Mouse (Mus musculus) ES-Bruce4 (cell line): Measurements from ENCODE around the gene Map4k4. TPM values are rescaled to one million over a fixed set of nuclear protein-coding genes. Genes with fewer than 3 reads are reported as not detected.

Experiments
- H3K27ac ChIP-seq: 2 replicates; pipeline ENCODE4 v1.5.1; 2012; ENCODE audit warnings: low read length, inconsistent platforms; ENCODE audit not compliant: insufficient read depth
- H3K27me3 ChIP-seq: 2 replicates; pipeline ENCODE4 v1.6.1; 2012; ENCODE audit warnings: mild to moderate bottlenecking, low read length, inconsistent platforms; ENCODE audit not compliant: control insufficient read depth, poor library complexity, insufficient read depth, severe bottlenecking
- H3K36me3 ChIP-seq: 2 replicates; pipeline ENCODE4 v1.6.1; 2012; ENCODE audit warnings: inconsistent platforms, mild to moderate bottlenecking, low read length, moderate library complexity; ENCODE audit not compliant: control insufficient read depth, poor library complexity, insufficient read depth, severe bottlenecking
- H3K4me1 ChIP-seq: one replicate; pipeline ENCODE4 v1.8.1; 2011; ENCODE audit warnings: low read length; ENCODE audit not compliant: control insufficient read depth, insufficient read depth
- H3K4me3 ChIP-seq: 2 replicates; pipeline ENCODE4 v1.5.1; 2011; ENCODE audit warnings: low read depth, mild to moderate bottlenecking, low read length
- H3K9ac ChIP-seq: 2 replicates; pipeline ENCODE4 v1.6.1; 2012; ENCODE audit warnings: low read depth, mild to moderate bottlenecking, inconsistent platforms; ENCODE audit not compliant: poor library complexity, severe bottlenecking
- H3K9me3 ChIP-seq: replicated peaks from 2 replicates; pipeline ENCODE4 v1.6.1; 2012; ENCODE audit warnings: mild to moderate bottlenecking, low read length, inconsistent platforms; ENCODE audit not compliant: control insufficient read depth, poor library complexity, insufficient read depth, severe bottlenecking
- CTCF ChIP-seq: IDR thresholded peaks from one replicate; pipeline ENCODE4 v1.8.1; 2011; ENCODE audit warnings: low read depth, low read length
- EP300 ChIP-seq: IDR thresholded peaks from 2 replicates; pipeline ENCODE4 v1.6.1; 2011; ENCODE audit warnings: low read depth, low read length; ENCODE audit not compliant: insufficient read depth
- POLR2A ChIP-seq: IDR thresholded peaks from one replicate; pipeline ENCODE4 v1.8.1; 2011; ENCODE audit warnings: low read length; ENCODE audit not compliant: insufficient read depth
- polyA plus RNA-seq: library from polyadenylated mRNA; stranded (reverse); fragments of >200 nt; gene quantifications from 2 replicates; pipeline ENCODE4 v1.2.4, GENCODE M21; 2011; ENCODE audit warnings: low read depth; ENCODE audit not compliant: missing spikeins, insufficient read depth, insufficient read length

Gene Map4k4
- polyA plus RNA-seq, 1 experiment = 308 TPM

- H3K36me3 ChIP-seq = peaks cover 32% of the 10 kb centered on the region
- H3K9ac ChIP-seq = no peak overlapping the region
- H3K27ac ChIP-seq = no peak overlapping the region
- H3K4me3 ChIP-seq = no peak overlapping the region
- no peaks in the 10 kb centered on the region for H3K4me1 ChIP-seq
- H3K27me3 ChIP-seq = no peaks in the 10 kb centered on the region
- no peak for TF ChIP-seq EP300
- TF ChIP-seq CTCF = no peak
- TF ChIP-seq POLR2A = no peak
- no peaks in the 10 kb centered on the region for H3K9me3 ChIP-seq
Observed at GRCm38 (mm10) chr1:39976107-39976506, 75.4 kb downstream of the Map4k4 start.

GRCm38 (mm10) chr1:39976847-39977744 lies 76.4 kb downstream of the Map4k4 start:
- no peak overlapping the region for H3K27ac ChIP-seq
- H3K27me3 ChIP-seq = no peaks in the 10 kb centered on the region
- no peak overlapping the region for H3K4me3 ChIP-seq
- no peak overlapping the region for H3K9ac ChIP-seq
- H3K9me3 ChIP-seq = no peaks in the 10 kb centered on the region
- TF ChIP-seq EP300 = no peak
- TF ChIP-seq POLR2A = no peak
- TF ChIP-seq CTCF = no peak
- H3K4me1 ChIP-seq = no peaks in the 10 kb centered on the region
- H3K36me3 ChIP-seq = peaks cover 32% of the 10 kb centered on the region

DNA sequence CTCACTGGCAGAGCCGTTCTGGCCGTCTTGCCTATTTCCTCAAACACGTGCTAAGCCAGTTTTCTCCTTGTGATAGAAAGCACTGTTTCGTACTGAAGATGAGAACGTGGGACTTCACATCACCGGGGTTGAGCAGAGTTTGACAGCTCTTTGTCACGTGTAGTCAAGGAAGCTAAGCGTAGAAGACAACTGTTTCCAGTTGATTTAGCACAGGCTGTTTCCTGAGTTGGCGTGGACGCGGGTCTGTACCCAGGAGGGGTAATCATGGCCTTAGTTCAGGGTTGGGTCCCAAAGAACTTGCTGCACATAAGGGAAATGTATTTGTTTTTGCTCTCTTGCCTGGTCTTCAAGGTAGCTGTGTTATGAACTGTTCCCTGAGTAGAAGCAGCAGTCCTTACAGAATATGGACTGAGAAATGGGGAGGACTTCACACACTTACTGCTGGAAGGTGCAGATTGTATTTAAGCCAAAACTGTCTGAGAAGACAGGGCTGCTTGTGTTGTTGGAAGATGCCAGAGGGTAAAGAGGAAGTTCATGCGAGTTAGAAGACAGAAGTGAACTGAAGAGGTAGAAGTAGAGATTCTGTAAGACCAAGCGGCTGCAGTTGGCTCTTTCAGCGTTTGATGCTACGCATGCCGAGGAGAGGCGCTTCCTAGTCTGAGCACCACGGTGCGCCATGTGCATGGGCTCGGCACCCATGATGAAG lies 78.2 kb downstream of the Map4k4 start:
- Histone ChIP-seq H3K9ac (no peak overlapping the region), H3K27me3 (no peaks in the 10 kb centered on the region), H3K36me3 (peaks cover 31% of the 10 kb centered on the region), H3K4me3 (no peak overlapping the region), H3K4me1 (no peaks in the 10 kb centered on the region), H3K9me3 (no peaks in the 10 kb centered on the region), H3K27ac (no peak overlapping the region)
- TF ChIP-seq EP300 (no peak), CTCF (no peak), POLR2A (no peak)

DNA sequence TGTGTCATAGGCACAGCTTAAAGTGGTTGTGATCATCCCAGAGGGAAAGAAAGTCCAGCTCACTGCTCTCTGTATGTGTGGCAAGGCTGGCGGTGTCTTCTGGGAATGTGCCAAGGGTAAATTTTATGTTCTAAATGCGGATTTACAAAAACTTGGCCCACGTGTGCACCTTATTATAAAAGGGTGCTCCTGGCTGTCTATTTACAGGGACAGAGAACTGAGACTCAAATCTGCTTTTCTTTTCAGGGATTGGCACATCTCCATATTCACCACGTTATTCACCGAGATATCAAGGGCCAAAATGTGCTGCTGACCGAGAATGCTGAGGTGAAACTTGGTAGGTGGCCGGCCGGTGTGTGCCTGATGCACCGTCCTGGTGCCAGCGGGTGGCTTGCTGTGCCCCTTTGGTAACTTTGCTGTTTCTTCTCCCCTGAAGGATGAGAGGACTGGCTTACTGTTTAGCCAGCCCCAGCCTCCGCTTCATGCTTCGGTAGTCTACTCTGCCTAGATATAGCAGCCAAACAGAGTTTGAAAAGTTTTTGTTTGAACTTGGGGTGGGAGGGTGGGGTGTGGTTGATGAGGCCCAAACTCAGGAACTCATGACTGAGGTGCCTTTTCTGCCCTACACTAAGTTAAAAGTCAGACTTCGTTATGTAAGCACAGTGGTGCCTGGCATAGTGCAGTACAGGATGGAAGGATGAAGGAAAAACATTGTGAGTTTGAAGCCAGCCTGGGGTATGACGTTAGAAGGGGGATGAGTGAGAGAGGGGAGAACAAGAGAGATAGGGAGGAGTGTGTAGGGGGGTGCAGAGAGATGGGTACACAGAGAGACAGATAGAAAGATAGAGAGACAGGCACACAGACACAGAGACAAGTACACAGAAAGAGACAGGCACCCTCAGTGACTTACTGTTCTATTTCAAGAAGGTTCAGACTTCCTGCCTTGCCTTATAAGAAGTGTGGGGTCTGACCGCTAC lies 79.9 kb downstream of the Map4k4 start:
- no peak overlapping the region for H3K9ac ChIP-seq
- H3K27ac ChIP-seq = no peak overlapping the region
- H3K36me3 ChIP-seq = peaks cover 19% of the 10 kb centered on the region
- TF ChIP-seq POLR2A (no peak), EP300 (no peak), CTCF (no peak)
- no peaks in the 10 kb centered on the region for H3K9me3 ChIP-seq
- H3K4me3 ChIP-seq = no peak overlapping the region
- no peaks in the 10 kb centered on the region for H3K4me1 ChIP-seq
- H3K27me3 ChIP-seq = no peaks in the 10 kb centered on the region

DNA sequence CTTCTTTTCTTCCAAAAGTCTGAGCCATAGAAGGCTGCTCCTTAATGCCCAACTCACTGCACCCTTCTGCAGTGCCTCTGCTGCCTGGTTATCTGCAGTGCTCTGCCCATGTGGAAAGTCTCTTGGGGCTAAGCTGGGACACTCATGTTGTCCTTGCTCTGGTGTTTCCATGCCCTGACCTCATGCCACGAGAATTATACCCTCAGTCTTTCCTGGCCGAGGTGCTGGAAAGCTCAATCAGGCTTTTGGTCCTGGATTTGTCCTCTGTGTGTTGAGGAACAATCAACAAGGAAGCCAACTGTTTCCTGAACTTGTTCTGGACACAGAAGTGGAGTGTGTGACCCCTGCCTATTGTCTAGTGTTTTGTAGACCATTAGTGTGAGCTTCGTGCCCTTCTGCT lies 81.3 kb downstream of the Map4k4 start:
- Histone ChIP-seq H3K9ac (no peak overlapping the region), H3K27me3 (no peaks in the 10 kb centered on the region), H3K4me1 (no peaks in the 10 kb centered on the region), H3K27ac (no peak overlapping the region), H3K36me3 (peaks cover 14% of the 10 kb centered on the region), H3K4me3 (no peak overlapping the region), H3K9me3 (no peaks in the 10 kb centered on the region)
- TF ChIP-seq CTCF (no peak), POLR2A (no peak)
